Mouse (Mus musculus) adipocyte (in vitro differentiated cells): ENCODE data around the gene Sptbn4.

Experiments used
- DNase-seq: peaks from one replicate; pipeline ENCODE4 v3.0.0-alpha.2; 2016; ENCODE audit warnings: low spot score

The Sptbn4 gene

GRCm38 (mm10) chr7:27326101-27326880 lies 121.2 kb downstream of the Sptbn4 start:
- DNase-seq = peak; percentile 14

DNA sequence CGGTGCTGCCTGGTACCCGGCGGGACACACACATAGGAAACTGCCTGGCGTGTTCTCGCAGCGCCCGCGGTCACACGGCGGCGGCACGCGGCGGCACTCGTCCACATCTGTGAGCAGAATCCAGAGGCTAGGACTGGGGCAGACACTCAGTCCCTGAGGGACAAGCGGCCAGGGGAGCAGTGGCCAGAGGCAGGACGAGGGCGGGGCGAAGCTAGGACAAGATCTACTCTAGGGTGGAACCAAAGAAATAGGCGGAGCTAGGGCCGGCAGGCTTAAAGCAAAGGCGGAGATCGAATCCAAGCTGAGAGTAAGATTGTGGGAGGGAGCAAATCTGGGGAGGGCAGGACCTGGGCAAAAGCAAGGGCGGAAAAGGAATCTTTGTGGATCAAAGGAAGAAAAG lies 121.8 kb downstream of the Sptbn4 start:
- DNase-seq = peak; percentile 17

DNA sequence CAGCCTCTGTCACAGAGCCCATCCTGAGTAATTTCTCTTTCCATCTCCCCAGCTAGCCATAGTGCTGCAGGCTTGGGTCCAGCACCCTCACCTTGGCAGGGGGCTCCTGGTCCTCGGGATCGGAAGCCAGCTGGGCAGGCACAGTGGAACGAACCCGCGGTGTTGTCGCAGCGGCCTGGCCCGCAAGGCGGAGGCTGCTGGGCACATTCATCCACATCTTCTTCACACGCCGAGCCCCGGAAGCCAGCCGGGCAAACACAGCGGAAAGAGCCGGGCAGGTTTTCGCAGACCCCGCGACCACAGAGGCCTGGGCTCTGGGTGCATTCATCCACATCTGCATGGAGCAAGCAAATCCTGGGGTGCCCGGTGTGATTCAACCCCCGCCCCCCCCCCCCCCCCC lies 122.6 kb downstream of the Sptbn4 start:
- no peak for DNase-seq

- DNase-seq = no peak
Observed at GRCm38 (mm10) chr7:27324161-27324560, 123.3 kb downstream of the Sptbn4 start.

- DNase-seq = no peak
Observed at GRCm38 (mm10) chr7:27323001-27323400, 124.5 kb downstream of the Sptbn4 start.

DNA sequence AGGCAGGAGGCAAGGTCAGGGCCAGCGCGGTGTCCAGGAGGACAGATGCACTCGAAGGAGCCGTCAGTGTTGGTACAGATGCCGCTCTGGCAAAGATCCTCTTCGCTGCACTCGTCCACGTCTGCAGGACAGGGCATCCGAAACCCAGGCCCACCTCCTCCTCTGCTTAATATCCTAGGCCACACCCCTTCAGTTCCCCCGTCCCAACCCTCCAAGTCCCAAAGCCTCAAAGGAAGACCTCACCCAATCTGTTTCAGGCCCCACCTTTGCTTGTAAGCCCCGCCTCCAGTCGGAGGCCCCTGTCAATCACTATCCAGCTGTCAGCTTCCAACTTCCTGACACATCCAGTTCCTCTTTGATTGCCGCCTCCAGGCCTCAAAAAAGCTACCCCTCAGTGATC lies 125.2 kb downstream of the Sptbn4 start:
- DNase-seq = no peak

DNA sequence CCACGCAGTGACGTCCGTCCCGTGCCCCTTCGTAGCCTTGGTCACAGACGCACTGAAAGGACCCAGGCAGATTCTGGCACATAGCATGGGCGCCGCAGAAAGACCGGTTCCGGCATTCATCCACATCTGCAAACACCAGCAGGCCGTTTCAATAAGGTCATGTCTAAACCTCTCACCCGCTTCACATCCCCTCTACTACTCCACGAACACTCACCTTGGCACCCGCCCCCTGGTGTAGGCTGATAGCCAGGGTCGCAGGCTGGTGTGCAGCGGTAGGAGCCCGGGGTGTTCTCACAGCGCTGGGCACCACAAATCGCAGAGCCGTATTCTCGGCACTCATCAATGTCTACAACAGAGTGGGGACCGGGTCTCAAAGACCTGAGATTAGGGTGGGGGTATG lies 128.1 kb downstream of the Sptbn4 start:
- no peak for DNase-seq

GRCm38 (mm10) chr7:27315958-27316357 lies 131.5 kb downstream of the Sptbn4 start:
- peak; percentile 55 for DNase-seq

- no peak for DNase-seq
Observed at GRCm38 (mm10) chr7:27314393-27314792, 133.1 kb downstream of the Sptbn4 start.

DNA sequence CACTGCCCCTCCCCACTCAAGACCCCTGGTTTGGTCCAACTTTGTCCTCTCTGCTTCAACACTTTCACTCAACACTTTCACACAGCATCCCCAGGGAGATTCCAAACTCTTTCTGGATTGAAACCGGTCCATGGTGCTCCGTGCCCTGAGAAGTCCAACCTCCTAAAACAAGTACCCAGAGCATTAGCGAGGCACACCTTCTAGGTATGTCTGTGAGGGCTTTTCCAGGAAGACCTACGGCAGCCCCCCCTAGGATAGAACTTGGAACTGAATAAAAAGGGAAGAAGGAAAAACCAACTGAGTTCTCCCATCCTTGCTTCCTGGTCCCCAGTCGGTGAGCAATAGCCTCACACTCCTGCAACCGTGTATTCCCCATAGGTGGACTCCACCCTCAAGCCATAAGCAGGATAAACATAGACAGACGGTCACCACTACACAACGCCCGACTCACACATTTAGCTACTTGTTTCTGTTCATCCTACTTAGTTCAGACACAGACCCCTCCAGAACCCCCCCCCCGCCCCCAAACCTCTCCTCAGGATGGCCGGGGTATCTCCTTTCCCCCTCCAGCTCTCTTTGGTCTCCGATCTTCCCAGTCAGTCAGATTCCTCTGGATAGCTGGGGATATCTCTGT lies 135.7 kb downstream of the Sptbn4 start:
- no peak for DNase-seq

GRCm38 (mm10) chr7:27310996-27311535 lies 136.4 kb downstream of the Sptbn4 start:
- no peak for DNase-seq

- DNase-seq = no peak
Observed at GRCm38 (mm10) chr7:27310306-27310705, 137.2 kb downstream of the Sptbn4 start.

DNA sequence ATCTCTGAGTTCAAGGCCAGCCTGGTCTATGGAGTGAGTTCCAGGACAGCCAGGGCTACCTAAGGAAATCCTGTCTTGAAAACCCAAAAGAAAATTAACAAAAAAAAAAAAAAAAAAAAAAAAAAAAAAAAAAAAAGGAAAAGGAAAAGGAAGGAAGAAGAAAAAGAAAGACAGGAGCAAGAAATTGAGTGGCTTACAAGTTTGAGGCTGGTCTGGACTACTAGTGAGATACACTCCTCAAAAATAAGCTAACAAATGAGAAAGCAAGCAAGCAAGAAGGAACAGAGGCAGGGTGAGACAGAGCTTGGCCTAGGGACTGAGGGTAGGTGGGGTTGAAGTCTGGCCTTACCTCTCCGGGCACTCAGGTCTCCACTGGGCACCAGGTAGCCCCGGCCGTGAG lies 137.7 kb downstream of the Sptbn4 start:
- DNase-seq = no peak

DNA sequence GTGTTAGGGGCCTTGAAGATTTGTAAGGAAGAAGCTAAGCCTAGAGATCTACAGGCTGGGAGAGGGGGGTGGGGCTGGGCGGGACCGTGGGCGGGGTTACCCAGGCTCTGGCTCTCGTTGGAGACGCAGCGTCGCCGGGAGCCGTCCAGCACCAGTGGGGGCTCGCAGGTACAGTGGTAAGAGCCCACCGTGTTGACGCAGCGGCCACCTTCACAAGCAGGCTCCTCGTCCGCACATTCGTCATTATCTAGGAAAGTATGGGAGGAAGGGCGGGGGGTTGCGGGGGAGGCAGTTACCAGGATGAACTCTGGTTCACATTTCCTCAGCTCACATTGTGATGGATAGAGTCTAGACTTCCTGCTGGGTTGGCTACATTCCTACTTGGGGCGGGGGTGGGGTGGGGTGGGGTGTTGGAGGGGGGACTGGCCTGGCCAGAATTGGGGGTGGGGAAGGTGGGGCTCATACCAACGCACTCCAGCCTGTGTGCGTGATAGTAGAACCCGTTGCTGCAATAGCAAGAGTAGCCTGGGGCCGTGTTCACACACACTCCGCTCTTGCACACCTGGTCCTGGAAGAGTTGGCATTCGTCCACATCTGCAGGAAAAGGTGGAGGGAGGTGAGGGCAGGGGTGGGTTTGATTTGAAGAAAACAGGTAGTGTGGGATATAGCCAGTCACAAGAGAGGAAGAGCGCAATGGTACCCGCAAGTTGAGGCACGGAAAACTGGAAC lies 138.5 kb downstream of the Sptbn4 start:
- DNase-seq = no peak

GRCm38 (mm10) chr7:27307551-27307950 lies 139.9 kb downstream of the Sptbn4 start:
- DNase-seq = no peak
